Mouse (Mus musculus) urinary bladder, postnatal 10 days (tissue): ENCODE results near the gene Tmem132e.

ENCODE experiments used
- DNase-seq: peaks from one replicate; pipeline ENCODE4 v3.0.0; 2022; ENCODE audit warnings: low spot score

The Tmem132e gene

GRCm38 (mm10) chr11:82388371-82389313, at the start of gene Tmem132e:
Gene Tmem132e (plus strand): TSS chr11:82388900.
- DNase-seq, result no peak

- no peak for DNase-seq
These were observed 48.7 kb upstream of the Tmem132e start for GRCm38 (mm10) chr11:82339921-82340401.

- DNase-seq, result no peak
These were observed 48.3 kb upstream of the Tmem132e start for GRCm38 (mm10) chr11:82340416-82340815.

GRCm38 (mm10) chr11:82340900-82341299, 47.8 kb upstream of the Tmem132e start:
- DNase-seq, result no peak

GRCm38 (mm10) chr11:82351039-82351438, 37.7 kb upstream of the Tmem132e start:
- no peak for DNase-seq

GRCm38 (mm10) chr11:82370151-82370550, 18.5 kb upstream of the Tmem132e start:
- DNase-seq, result no peak

- DNase-seq, result no peak
These were observed 17.1 kb upstream of the Tmem132e start for GRCm38 (mm10) chr11:82371577-82371976.

- DNase-seq, result no peak
These were observed 8.0 kb upstream of the Tmem132e start for GRCm38 (mm10) chr11:82380606-82381202.

- DNase-seq, result no peak
These were observed 1.6 kb upstream of the Tmem132e start for GRCm38 (mm10) chr11:82386970-82387540.

- no peak for DNase-seq
These were observed 874 bp upstream of the Tmem132e start for GRCm38 (mm10) chr11:82387711-82388341.

- DNase-seq, result no peak
These were observed 944 bp downstream of the Tmem132e start for GRCm38 (mm10) chr11:82389396-82390291.

- no peak for DNase-seq
These were observed 3.6 kb downstream of the Tmem132e start for GRCm38 (mm10) chr11:82392341-82392740.

- no peak for DNase-seq
These were observed 10.9 kb downstream of the Tmem132e start for GRCm38 (mm10) chr11:82399621-82400020.

- no peak for DNase-seq
These were observed 16.9 kb downstream of the Tmem132e start for GRCm38 (mm10) chr11:82405641-82406040.

- DNase-seq, result no peak
These were observed 17.9 kb downstream of the Tmem132e start for GRCm38 (mm10) chr11:82406358-82407221.

- no peak for DNase-seq
These were observed 23.8 kb downstream of the Tmem132e start for GRCm38 (mm10) chr11:82412496-82412895.

- no peak for DNase-seq
These were observed 29.8 kb downstream of the Tmem132e start for GRCm38 (mm10) chr11:82418337-82419041.

- DNase-seq, result no peak
These were observed 33.2 kb downstream of the Tmem132e start for GRCm38 (mm10) chr11:82421909-82422308.

GRCm38 (mm10) chr11:82423521-82423920, 34.8 kb downstream of the Tmem132e start:
- DNase-seq, result no peak

GRCm38 (mm10) chr11:82428801-82429200, 40.1 kb downstream of the Tmem132e start:
- DNase-seq, result no peak
